Mouse (Mus musculus): ENCODE measurements around the gene Gm38393.

The Gm38393 gene

DNA sequence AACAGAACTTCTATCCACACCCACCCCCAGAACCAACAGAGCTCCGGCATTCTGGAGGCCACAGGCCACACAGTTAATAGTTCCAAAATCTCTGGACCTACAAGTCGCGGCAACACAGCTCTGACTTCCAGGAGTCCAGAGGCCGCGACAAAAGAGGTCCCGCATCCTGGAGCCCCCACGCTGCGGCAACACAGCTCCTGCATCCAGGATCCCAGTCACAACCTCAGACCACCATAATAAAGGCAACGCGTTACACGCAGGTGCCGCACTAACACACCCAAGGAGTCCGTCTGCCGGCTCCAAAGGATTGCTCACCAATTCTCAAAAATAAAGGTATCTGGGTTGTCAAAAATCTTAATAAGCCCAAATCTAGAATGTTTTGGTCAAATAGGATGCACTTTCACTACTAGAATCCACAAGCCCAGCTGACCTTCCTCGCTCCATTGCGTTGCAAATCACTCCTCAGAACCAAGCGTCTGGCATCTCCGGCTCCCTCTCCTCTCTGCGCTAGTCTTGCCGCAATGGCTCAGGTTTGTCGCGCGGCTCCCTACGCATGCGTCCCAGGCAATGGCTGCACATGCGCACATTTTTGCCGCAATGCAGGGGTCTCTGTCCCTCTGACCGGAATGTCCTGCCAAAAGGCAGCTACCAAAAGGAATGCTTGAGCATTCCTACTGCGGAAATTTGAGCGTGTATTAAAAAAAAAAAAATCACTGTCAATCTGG, at the start of gene Gm38393, which contains the start of gene Snurf:
Gene Gm38393 (minus strand): TSS at position 459 of the 725 bp plus-strand sequence.
Gene Snurf (minus strand): TSS at position 444 of the 725 bp plus-strand sequence.
- DNase-seq (ENCODE audit: low read depth, low spot score), result no peak

DNA sequence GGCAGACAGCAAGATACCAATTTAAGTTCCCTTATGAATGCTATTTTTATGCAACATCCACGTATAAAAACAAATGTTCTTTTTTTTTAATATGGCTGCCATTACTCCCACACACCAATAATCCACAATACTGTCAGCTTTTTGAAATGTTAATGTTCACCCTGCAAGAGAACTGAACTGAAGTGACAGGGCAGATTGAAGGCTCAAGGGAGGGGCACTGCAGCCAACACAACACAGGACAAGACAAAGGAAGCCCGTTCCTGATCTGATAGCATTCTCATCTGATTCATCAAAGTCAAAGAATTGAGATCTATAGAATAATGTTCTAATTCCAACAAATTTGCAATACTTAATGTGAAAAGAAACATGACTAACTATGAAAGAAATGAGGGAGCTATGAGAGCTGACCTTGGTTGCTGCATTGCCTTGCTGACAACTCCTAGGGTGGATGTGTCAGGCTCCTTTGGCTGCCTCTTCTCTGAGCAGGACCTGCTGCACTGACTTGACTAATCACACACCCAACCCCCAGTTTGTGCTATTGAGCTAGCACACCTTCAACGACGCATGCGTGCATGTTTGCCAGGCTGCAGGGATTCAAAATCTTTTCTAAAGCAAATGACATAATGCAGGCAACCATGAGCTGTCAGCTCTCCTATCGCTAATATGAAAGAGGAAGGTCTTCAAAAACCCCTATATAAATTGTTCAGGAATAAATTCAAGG, 42.8 kb upstream of the Gm38393 start:
- peak; percentile 68 for DNase-seq (ENCODE audit: low read depth, low spot score)

DNA sequence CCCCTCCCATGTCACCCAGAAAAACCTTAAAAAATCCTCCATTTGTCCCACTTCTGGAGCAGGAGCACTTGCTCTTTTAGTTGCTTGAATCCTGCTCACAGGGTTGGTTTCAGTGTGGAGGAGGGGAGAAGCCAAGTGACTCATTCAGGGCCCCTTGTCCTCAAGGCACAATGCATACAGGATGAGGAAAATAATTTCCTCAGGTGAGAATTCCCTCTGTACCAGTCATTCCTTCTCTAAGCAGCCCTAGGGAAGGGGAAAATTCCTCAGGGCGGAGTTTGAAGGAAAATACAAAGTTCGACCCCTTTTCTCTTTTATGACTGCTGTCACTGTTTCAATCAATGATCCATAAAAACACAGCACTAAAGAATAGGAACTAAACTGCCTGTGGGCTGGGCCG, 8.3 kb upstream of the Gm38393 start:
- no peak for DNase-seq (ENCODE audit: low read depth, low spot score)

DNA sequence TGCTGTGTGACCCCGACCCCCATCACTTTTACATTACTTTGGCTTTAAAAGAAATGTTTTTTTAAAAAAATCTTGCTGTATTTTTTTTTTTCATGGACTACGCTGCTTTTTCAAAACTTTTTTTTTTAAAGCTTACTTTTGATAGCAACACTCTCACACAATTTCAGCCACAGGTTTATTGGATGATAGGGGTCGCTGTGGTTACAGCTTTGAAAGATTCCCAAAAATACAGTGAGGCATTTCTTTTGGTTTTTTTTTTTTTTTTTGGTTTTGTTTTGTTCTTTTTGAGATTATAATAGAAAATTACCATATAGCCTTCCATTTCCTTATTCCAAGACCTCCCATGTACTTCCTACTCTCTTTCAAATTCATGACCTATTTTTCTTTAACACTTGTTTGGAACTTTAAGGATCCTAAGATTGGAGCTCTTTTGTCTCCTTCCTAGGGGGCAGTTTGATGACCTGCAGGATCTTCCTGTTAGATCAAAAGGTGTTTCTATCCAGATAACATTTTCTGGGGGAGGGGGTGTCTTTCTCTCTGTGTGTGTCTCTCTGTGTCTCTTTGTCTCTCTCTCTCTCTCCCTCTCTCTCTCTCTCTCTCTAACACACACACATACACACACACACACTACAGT, 3.0 kb upstream of the Gm38393 start:
- no peak for DNase-seq (ENCODE audit: low read depth, low spot score)

DNA sequence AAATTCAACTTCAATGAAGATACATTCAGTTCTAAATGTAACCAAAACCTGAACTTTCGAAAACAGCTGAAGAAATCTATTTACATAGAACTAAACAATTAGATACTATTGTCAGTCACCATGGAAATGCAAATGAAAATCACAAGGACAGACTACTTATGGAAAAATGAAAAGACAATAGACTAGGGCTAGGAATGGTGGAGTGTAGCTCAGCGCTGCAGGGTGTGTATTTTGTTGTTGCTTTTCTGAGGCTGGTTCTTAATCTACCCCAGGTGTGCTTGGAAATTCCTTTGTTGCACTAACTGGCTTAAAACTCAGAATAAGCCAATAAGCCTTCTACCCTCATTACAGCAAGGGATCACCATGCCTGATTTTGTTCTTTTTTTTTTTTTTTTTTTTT, 1.4 kb upstream of the Gm38393 start:
- DNase-seq (ENCODE audit: low read depth, low spot score), result no peak

DNA sequence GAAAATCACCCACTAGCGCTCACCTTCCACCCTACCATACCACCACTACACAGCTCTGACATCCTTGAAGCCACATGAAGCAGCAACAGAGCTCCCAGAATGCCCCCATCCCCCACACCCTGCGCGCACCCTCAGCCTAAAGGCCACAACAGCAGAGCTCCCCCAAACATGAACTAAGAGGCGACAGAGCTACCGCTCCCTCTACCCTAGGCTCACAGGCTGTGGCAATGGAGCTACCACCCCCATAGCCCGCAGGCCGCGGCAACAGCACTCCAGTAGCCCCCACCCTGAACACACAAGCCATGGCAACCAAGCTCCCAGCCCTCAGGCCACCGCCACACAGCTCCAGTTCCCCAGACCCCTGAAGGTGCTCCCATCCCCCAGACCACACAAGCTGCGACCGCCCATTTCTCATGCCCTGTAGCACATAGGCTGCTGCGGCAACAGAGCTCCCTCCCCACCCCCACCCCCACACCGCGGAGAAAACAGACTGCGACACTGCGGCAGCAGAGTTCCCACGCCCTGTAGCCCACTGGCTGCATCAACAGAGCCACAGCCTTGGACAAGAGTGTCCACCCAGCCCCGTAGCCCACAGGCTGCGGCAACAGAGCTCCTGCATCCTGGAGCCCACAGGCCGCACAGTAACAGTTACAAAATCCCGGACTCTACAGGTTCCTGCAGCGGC, 801 bp downstream of the Gm38393 start:
- DNase-seq (ENCODE audit: low read depth, low spot score), result no peak

DNA sequence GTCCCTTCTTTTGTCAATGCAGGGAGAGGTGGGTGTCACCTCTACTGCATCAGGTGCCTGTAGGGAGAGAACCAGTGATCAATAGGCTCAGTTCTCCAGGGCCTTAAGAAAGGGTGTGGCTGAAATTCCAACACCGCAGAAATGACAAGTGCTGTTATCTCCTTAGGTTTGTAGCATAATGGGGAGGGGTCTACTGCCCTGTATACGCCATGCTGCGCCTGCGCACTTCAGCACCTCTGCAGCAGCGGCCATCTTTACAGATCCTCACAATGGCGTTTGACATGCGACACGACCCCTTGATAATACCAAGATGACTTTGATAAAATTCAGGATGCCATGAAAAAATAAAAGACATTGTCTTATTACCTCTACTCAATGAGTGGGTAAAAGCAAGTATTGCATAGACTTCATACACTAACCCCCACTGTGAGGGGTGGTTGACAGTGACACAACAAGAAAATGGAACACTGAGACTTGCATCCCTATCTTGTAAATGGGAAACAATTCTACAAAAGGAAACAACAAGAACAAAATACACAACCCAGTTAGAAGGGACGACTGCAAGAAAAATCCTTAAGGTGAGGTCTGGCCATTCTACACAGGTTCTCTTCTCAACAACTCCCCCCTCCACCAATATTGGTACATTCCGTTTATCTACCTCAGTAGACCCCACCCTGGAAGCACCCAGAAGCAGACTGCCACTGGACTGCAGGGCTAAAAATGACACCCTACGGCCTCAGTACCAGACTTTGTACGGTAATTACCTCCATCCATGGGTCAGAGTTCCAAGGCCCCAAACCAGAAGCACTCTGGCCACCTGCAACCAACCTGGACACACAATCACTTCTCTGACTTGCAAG, 1.6 kb downstream of the Gm38393 start:
- no peak for DNase-seq (ENCODE audit: low read depth, low spot score)

DNA sequence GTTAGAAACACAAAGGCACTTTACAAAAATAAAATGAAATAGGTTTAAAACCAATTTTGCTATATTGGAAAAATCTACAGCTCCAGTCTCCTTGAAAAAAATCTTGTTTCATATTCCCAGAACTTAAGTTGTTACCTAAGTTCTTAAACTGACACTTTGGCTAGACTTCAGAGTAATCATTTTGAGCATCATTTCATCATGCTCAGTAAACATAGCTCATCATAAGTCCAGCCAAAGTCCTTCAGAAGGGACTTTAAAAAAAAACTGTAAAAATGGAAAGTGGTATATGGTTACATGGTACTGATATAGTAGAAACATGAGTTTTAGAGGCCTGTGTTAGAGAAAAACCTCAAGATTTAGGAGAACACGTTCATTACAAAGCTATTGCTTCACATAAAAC, 26.2 kb downstream of the Gm38393 start:
- no peak for DNase-seq (ENCODE audit: low read depth, low spot score)
